Mouse (Mus musculus) gastrocnemius, postnatal 36 days (tissue): ENCODE data around the gene Nos1ap. TPM values are rescaled to one million over a fixed set of nuclear protein-coding genes. Genes with fewer than 3 reads are reported as not detected.

Experiments used
- total RNA-seq, 2 experiments: library from RNA; stranded (reverse); gene quantifications; 2 replicates each; pipeline ENCODE4 v1.2.3; 2021

The Nos1ap gene
- total RNA-seq, 2 experiments from 2014 or later, result 1.0 to 1.7 TPM

Other genes starting within 250 kb of the Nos1ap start
- gene Olfml2b, start 54.7 kb upstream of the Nos1ap start, total RNA-seq, result 1 to 10 TPM; 6.9 to 8.2 TPM